Mouse (Mus musculus): ENCODE results near the gene Tmem151a.

The Tmem151a gene

GRCm38 (mm10) chr19:5067867-5068569 lies 17.3 kb downstream of the Tmem151a start, which contains the start of gene Cd248:
Gene Cd248, plus strand, starts transcription at chr19:5068078.
- no peak for DNase-seq (ENCODE audit: low spot score in 2 of 2)

GRCm38 (mm10) chr19:5067040-5067799 lies 18.1 kb downstream of the Tmem151a start:
- DNase-seq (ENCODE audit: low spot score in 2 of 2) = no peak

GRCm38 (mm10) chr19:5065104-5065503 lies 20.2 kb downstream of the Tmem151a start:
- DNase-seq (ENCODE audit: low spot score in 2 of 2) = no peak

GRCm38 (mm10) chr19:5062446-5062845 lies 22.9 kb downstream of the Tmem151a start:
- no peak for DNase-seq (ENCODE audit: low spot score in 2 of 2)

GRCm38 (mm10) chr19:5062041-5062440 lies 23.3 kb downstream of the Tmem151a start:
- no peak for DNase-seq (ENCODE audit: low spot score in 2 of 2)

GRCm38 (mm10) chr19:5060365-5061330 lies 24.7 kb downstream of the Tmem151a start:
- no peak for DNase-seq (ENCODE audit: low spot score in 2 of 2)

GRCm38 (mm10) chr19:5058801-5059771 lies 26.2 kb downstream of the Tmem151a start:
- DNase-seq (ENCODE audit: low spot score in 2 of 2) = no peak

GRCm38 (mm10) chr19:5057876-5058775 lies 27.2 kb downstream of the Tmem151a start:
- DNase-seq (ENCODE audit: low spot score in 2 of 2) = no peak

GRCm38 (mm10) chr19:5056251-5056650 lies 29.1 kb downstream of the Tmem151a start:
- DNase-seq (ENCODE audit: low spot score in 2 of 2) = no peak

- peak; percentile 53 to 65 for DNase-seq (ENCODE audit: low spot score in 2 of 2)
These were observed 31.4 kb downstream of the Tmem151a start for GRCm38 (mm10) chr19:5053909-5054308.

- no peak for DNase-seq (ENCODE audit: low spot score in 2 of 2)
These were observed 32.5 kb downstream of the Tmem151a start for GRCm38 (mm10) chr19:5052853-5053252.

GRCm38 (mm10) chr19:5052166-5052822 lies 33.0 kb downstream of the Tmem151a start:
- no peak for DNase-seq (ENCODE audit: low spot score in 2 of 2)

GRCm38 (mm10) chr19:5051515-5051914 lies 33.8 kb downstream of the Tmem151a start:
- no peak for DNase-seq (ENCODE audit: low spot score in 2 of 2)

GRCm38 (mm10) chr19:5051031-5051430 lies 34.3 kb downstream of the Tmem151a start:
- no peak for DNase-seq (ENCODE audit: low spot score in 2 of 2)

- peak; percentile 57 to 61 for DNase-seq (ENCODE audit: low spot score in 2 of 2)
These were observed 35.1 kb downstream of the Tmem151a start, which contains the start of gene Rin1 for GRCm38 (mm10) chr19:5050047-5050905. Gene Rin1, plus strand, starts transcription at chr19:5050481.

- DNase-seq (ENCODE audit: low spot score in 2 of 2) = no peak
These were observed 36.0 kb downstream of the Tmem151a start for GRCm38 (mm10) chr19:5049325-5049724.

- DNase-seq (ENCODE audit: low spot score in 2 of 2) = no peak
These were observed 36.9 kb downstream of the Tmem151a start for GRCm38 (mm10) chr19:5048138-5049056.
